Mouse (Mus musculus) urinary bladder, adult 18-20 months (tissue): ENCODE measurements at regions not wholly inside any gene's neighbourhood (a gene's known extent, or its start where the extent isn't known, plus 50 kb on each side); places are given as distances from the start of the nearest gene placed in this dataset.
A peak's percentile ranks its signal among the peaks of the same experiment; 100 is the strongest.

Experiments
- DNase-seq, 2 experiments: peaks; one replicate each; pipeline ENCODE4 v3.0.0; 2022; ENCODE audit warnings: low spot score in 2 of 2, mixed read lengths in 2 of 2

GRCm38 (mm10) chr4:47534959-47535358 lies 60.5 kb downstream of the Sec61b start:
- no peak for DNase-seq

GRCm38 (mm10) chr4:47567694-47568093 lies 93.2 kb downstream of the Sec61b start:
- no peak for DNase-seq

GRCm38 (mm10) chr4:47570846-47571245 lies 96.4 kb downstream of the Sec61b start:
- no peak for DNase-seq

- no peak for DNase-seq
These were observed 101.6 kb downstream of the Sec61b start for GRCm38 (mm10) chr4:47576011-47576410.

- DNase-seq: peak in 1 of 2 experiments; percentile 6
These were observed 103.0 kb downstream of the Sec61b start for GRCm38 (mm10) chr4:47577490-47577889.

GRCm38 (mm10) chr4:47578637-47579036 lies 104.2 kb downstream of the Sec61b start:
- no peak for DNase-seq

GRCm38 (mm10) chr4:47580556-47580955 lies 106.1 kb downstream of the Sec61b start:
- DNase-seq: no peak

GRCm38 (mm10) chr4:47587256-47587655 lies 112.8 kb downstream of the Sec61b start:
- no peak for DNase-seq

- DNase-seq: no peak
These were observed 118.0 kb downstream of the Sec61b start for GRCm38 (mm10) chr4:47592271-47592986.

- no peak for DNase-seq
These were observed 118.7 kb downstream of the Sec61b start for GRCm38 (mm10) chr4:47593155-47593554.

- DNase-seq: no peak
These were observed 119.7 kb downstream of the Sec61b start for GRCm38 (mm10) chr4:47594171-47594570.

GRCm38 (mm10) chr4:47595841-47596240 lies 121.4 kb downstream of the Sec61b start:
- DNase-seq: no peak

GRCm38 (mm10) chr4:47597586-47597985 lies 123.1 kb downstream of the Sec61b start:
- no peak for DNase-seq

GRCm38 (mm10) chr4:47598216-47598615 lies 123.8 kb downstream of the Sec61b start:
- peak in 1 of 2 experiments; percentile 12 for DNase-seq

GRCm38 (mm10) chr4:47601301-47602070 lies 127.0 kb downstream of the Sec61b start:
- DNase-seq: no peak

- DNase-seq: no peak
These were observed 128.9 kb downstream of the Sec61b start for GRCm38 (mm10) chr4:47603378-47603777.

GRCm38 (mm10) chr4:47603847-47604397 lies 129.5 kb downstream of the Sec61b start:
- DNase-seq: peak in 1 of 2 experiments; percentile 8

- DNase-seq: no peak
These were observed 131.2 kb downstream of the Sec61b start for GRCm38 (mm10) chr4:47605676-47606075.

GRCm38 (mm10) chr4:47608673-47609072 lies 134.2 kb downstream of the Sec61b start:
- DNase-seq: no peak

GRCm38 (mm10) chr4:47610913-47611312 lies 136.5 kb downstream of the Sec61b start:
- DNase-seq: peak in 1 of 2 experiments; percentile 15

- DNase-seq: no peak
These were observed 142.1 kb downstream of the Sec61b start for GRCm38 (mm10) chr4:47616525-47616924.

GRCm38 (mm10) chr4:47620700-47621099 lies 146.2 kb downstream of the Sec61b start:
- DNase-seq: no peak
